Mouse (Mus musculus) MEL (cell line): ENCODE measurements at regions not wholly inside any gene's neighbourhood (a gene's known extent, or its start where the extent isn't known, plus 50 kb on each side); places are given as distances from the start of the nearest gene placed in this dataset.

Experiments
- DNase-seq: peaks from one replicate; pipeline ENCODE4 v3.0.0; 2011; ENCODE audit warnings: low read depth, low spot score
- H3K27ac ChIP-seq: 2 replicates; pipeline ENCODE4 v1.5.1; 2012; ENCODE audit warnings: low read depth, mild to moderate bottlenecking, control low read depth, low read length, moderate library complexity; ENCODE audit not compliant: control insufficient read depth
- H3K27me3 ChIP-seq, 2 experiments: fragments of 150-350 bp in 1 of 2; sonication (generic) in 1 of 2; 2 replicates each; pipeline ENCODE4 v1.6.1; 2012; ENCODE audit warnings: low read length in 2 of 2, mild to moderate bottlenecking in 2 of 2, improper control_type of control experiment in 1 of 2, moderate library complexity in 1 of 2; ENCODE audit not compliant: insufficient read depth in 2 of 2, control insufficient read depth in 1 of 2
- H3K36me3 ChIP-seq, 2 experiments: 2 replicates each; pipeline ENCODE4 v1.6.1; 2012 to 2014; ENCODE audit warnings: low read length in 2 of 2, improper control_type of control experiment in 1 of 2, inconsistent platforms in 1 of 2, mild to moderate bottlenecking in 1 of 2; ENCODE audit not compliant: insufficient read depth in 2 of 2, control insufficient read depth in 1 of 2
- H3K4me1 ChIP-seq, 2 experiments: fragments of 150-350 bp in 1 of 2; sonication (generic) in 1 of 2; 2 replicates each; pipeline ENCODE4 v1.6.1; 2012; ENCODE audit warnings: low read length in 2 of 2, improper control_type of control experiment in 1 of 2, mild to moderate bottlenecking in 1 of 2; ENCODE audit not compliant: insufficient read depth in 2 of 2, control insufficient read depth in 1 of 2
- H3K4me3 ChIP-seq, 2 experiments: fragments of 150-350 bp in 1 of 2; sonication (generic) in 1 of 2; 2 replicates each; pipeline ENCODE4 v1.5.1; 2012; ENCODE audit warnings: low read depth in 2 of 2, low read length in 2 of 2, mild to moderate bottlenecking in 2 of 2, moderate library complexity in 2 of 2, control low read depth in 1 of 2, improper control_type of control experiment in 1 of 2; ENCODE audit not compliant: control insufficient read depth in 1 of 2, insufficient read depth in 1 of 2
- H3K79me2 ChIP-seq: 2 replicates; pipeline ENCODE4 v1.6.1; 2012; ENCODE audit warnings: mild to moderate bottlenecking, low read length, moderate library complexity; ENCODE audit not compliant: control insufficient read depth, poor library complexity, insufficient read depth
- H3K9ac ChIP-seq: 2 replicates; pipeline ENCODE4 v1.6.1; 2012; ENCODE audit warnings: low read depth, mild to moderate bottlenecking, control low read depth, low read length, moderate library complexity; ENCODE audit not compliant: control insufficient read depth, poor library complexity, severe bottlenecking
- H3K9me3 ChIP-seq: fragments of 150-350 bp; sonication (generic); replicated peaks from 2 replicates; pipeline ENCODE4 v1.6.1; 2012; ENCODE audit warnings: mild to moderate bottlenecking, low read length, improper control_type of control experiment, moderate library complexity; ENCODE audit not compliant: insufficient read depth
- CTCF ChIP-seq, 3 experiments: IDR thresholded peaks in 2 of 3; conservative IDR thresholded peaks in 1 of 3; 2 replicates each; pipeline ENCODE4 v1.5.1; 2011 to 2012; ENCODE audit warnings: low read length in 3 of 3, low read depth in 2 of 3, mild to moderate bottlenecking in 2 of 3, improper control_type of control experiment in 1 of 3, inconsistent platforms in 1 of 3, mixed read lengths in 1 of 3, moderate library complexity in 1 of 3; ENCODE audit not compliant: control insufficient read depth in 1 of 3, insufficient read depth in 1 of 3, poor library complexity in 1 of 3, severe bottlenecking in 1 of 3
- GABPA ChIP-seq: IDR thresholded peaks from 2 replicates; pipeline ENCODE4 v1.6.1; 2012; ENCODE audit warnings: low read depth, mild to moderate bottlenecking, inconsistent platforms, low read length, improper control_type of control experiment, moderate library complexity
- GATA1 ChIP-seq: IDR thresholded peaks from 2 replicates; pipeline ENCODE4 v1.6.1; 2011; ENCODE audit warnings: low read depth, low read length, improper control_type of control experiment
- JUND ChIP-seq: IDR thresholded peaks from 2 replicates; pipeline ENCODE4 v1.6.1; 2011; ENCODE audit warnings: low read depth, mild to moderate bottlenecking, improper control_type of control experiment, low read length
- KAT2A ChIP-seq: conservative IDR thresholded peaks from 2 replicates; pipeline ENCODE4 v1.6.1; 2012; ENCODE audit warnings: low read depth, low read length, improper control_type of control experiment, inconsistent platforms
- MAX ChIP-seq: IDR thresholded peaks from 2 replicates; pipeline ENCODE4 v1.6.1; 2011; ENCODE audit warnings: low read length, improper control_type of control experiment
- MEF2A ChIP-seq: IDR thresholded peaks from 2 replicates; pipeline ENCODE4 v1.6.1; 2014; ENCODE audit warnings: low read depth, mild to moderate bottlenecking, inconsistent platforms, low read length, improper control_type of control experiment; ENCODE audit not compliant: poor library complexity, insufficient replicate concordance, severe bottlenecking; ENCODE audit errors: extremely low read depth
- MYB ChIP-seq: IDR thresholded peaks from 2 replicates; pipeline ENCODE4 v1.6.1; 2011; ENCODE audit warnings: mild to moderate bottlenecking, low read depth, low read length, improper control_type of control experiment
- POLR2A ChIP-seq, 2 experiments: IDR thresholded peaks; 2 replicates each; pipeline ENCODE4 v1.6.1; 2011 to 2012; ENCODE audit warnings: low read length in 2 of 2, mild to moderate bottlenecking in 2 of 2, control low read depth in 1 of 2, improper control_type of control experiment in 1 of 2, low read depth in 1 of 2, moderate library complexity in 1 of 2; ENCODE audit not compliant: control insufficient read depth in 1 of 2, insufficient read depth in 1 of 2, poor library complexity in 1 of 2
- RAD21 ChIP-seq: IDR thresholded peaks from 2 replicates; pipeline ENCODE4 v1.6.1; 2011; ENCODE audit warnings: mild to moderate bottlenecking, low read depth, low read length, improper control_type of control experiment
- SIN3A ChIP-seq: IDR thresholded peaks from 2 replicates; pipeline ENCODE4 v1.6.1; 2012; ENCODE audit warnings: low read length, improper control_type of control experiment, inconsistent platforms
- SMC3 ChIP-seq: IDR thresholded peaks from 2 replicates; pipeline ENCODE4 v1.6.1; 2011; ENCODE audit warnings: low read depth, low read length, improper control_type of control experiment
- TAL1 ChIP-seq: IDR thresholded peaks from 2 replicates; pipeline ENCODE4 v1.6.1; 2012; ENCODE audit warnings: mild to moderate bottlenecking, inconsistent platforms, low read length, moderate library complexity, mixed read lengths
- TCF12 ChIP-seq: IDR thresholded peaks from 2 replicates; pipeline ENCODE4 v1.6.1; 2014; ENCODE audit warnings: low read depth, mild to moderate bottlenecking, inconsistent platforms, low read length, improper control_type of control experiment, moderate library complexity
- USF2 ChIP-seq, 2 experiments: IDR thresholded peaks; 2 replicates each; pipeline ENCODE4 v1.6.1; 2011 to 2012; ENCODE audit warnings: improper control_type of control experiment in 2 of 2, low read length in 2 of 2, borderline replicate concordance in 1 of 2, inconsistent platforms in 1 of 2, low read depth in 1 of 2, mild to moderate bottlenecking in 1 of 2; ENCODE audit not compliant: insufficient read depth in 1 of 2
- ZMIZ1 ChIP-seq: IDR thresholded peaks from 2 replicates; pipeline ENCODE4 v1.6.1; 2012; ENCODE audit warnings: low read depth, mild to moderate bottlenecking, inconsistent platforms, low read length, improper control_type of control experiment, moderate library complexity

GRCm38 (mm10) chr16:86302451-86303145, 401.0 kb upstream of the Adamts5 start:
- no peak overlapping the region for H3K9ac ChIP-seq
- TF ChIP-seq CTCF (IDR thresholded peaks at IDR 0.05 in 2 of 3, conservative IDR thresholded peaks at IDR 0.05 in 1 of 3; ENCODE audit: control insufficient read depth in 1 of 3, insufficient read depth in 1 of 3, low read depth in 2 of 3, low read length in 3 of 3, poor library complexity in 1 of 3, severe bottlenecking in 1 of 3) (peak in 1 of 3 experiments; percentile 1; a peak in 1 of 6 replicates), TCF12 (no peak), SMC3 (peak; percentile 5; the same call in 1 of the 2 replicates), GABPA (no peak)
- TF ChIP-seq, all 39 proteins: peak for 2
- no peak overlapping the region for H3K4me3 ChIP-seq
- DNase-seq = no peak
- no peaks in the 10 kb centered on the region for H3K27me3 ChIP-seq
- H3K9me3 ChIP-seq = no peaks in the 10 kb centered on the region
- H3K4me1 ChIP-seq = no peaks in the 10 kb centered on the region
- no peaks in the 10 kb centered on the region for H3K36me3 ChIP-seq
- no peaks in the 10 kb centered on the region for H3K79me2 ChIP-seq
- no peak overlapping the region for H3K27ac ChIP-seq

GRCm38 (mm10) chr16:86294436-86294835, 392.8 kb upstream of the Adamts5 start:
- no peaks in the 10 kb centered on the region for H3K9me3 ChIP-seq
- no peaks in the 10 kb centered on the region for H3K27me3 ChIP-seq
- no peak for DNase-seq
- no peak overlapping the region for H3K4me3 ChIP-seq
- H3K4me1 ChIP-seq = no peaks in the 10 kb centered on the region
- no peaks in the 10 kb centered on the region for H3K36me3 ChIP-seq
- no peaks in the 10 kb centered on the region for H3K79me2 ChIP-seq
- H3K9ac ChIP-seq = no peak overlapping the region
- H3K27ac ChIP-seq = no peak overlapping the region
- no peak for TF ChIP-seq RAD21

DNA sequence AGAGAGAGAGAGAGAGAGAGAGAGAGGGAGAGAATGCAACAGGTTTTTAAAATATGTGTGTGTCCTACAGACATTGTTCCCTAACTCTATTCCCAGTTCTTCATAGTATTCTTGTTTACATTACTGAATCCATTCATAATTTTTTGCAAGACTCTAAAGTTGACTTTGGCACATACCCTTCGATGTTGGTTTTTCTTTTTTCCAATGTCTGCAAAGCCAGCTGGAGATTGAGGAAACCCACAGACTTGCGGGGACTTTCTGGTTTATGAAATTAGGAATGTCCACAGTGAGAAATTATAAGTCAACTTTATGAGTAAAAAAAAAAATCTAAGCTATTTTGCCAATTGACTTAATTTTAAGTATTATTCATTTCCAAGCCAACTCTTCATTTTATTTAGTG, 379.7 kb upstream of the Adamts5 start:
- Histone ChIP-seq H3K27ac (no peak overlapping the region), H3K79me2 (no peaks in the 10 kb centered on the region), H3K4me3 (no peak overlapping the region), H3K9ac (no peak overlapping the region), H3K4me1 (no peaks in the 10 kb centered on the region), H3K9me3 (no peaks in the 10 kb centered on the region), H3K36me3 (no peaks in the 10 kb centered on the region), H3K27me3 (no peaks in the 10 kb centered on the region)
- TF ChIP-seq MYB (no peak), ZMIZ1 (no peak), SIN3A (no peak), TCF12 (no peak), GATA1 (no peak), TAL1 (no peak), GABPA (no peak), MEF2A (no peak), KAT2A (no peak), USF2 (IDR thresholded peaks at IDR 0.05; ENCODE audit: borderline replicate concordance in 1 of 2, insufficient read depth in 1 of 2, low read depth in 1 of 2, low read length in 2 of 2) (no peak), POLR2A (IDR thresholded peaks at IDR 0.05; ENCODE audit: control insufficient read depth in 1 of 2, insufficient read depth in 1 of 2, low read depth in 1 of 2, low read length in 2 of 2, poor library complexity in 1 of 2) (no peak), JUND (no peak), MAX (no peak)
- DNase-seq = no peak
